Mouse (Mus musculus) stomach, embryonic 16.5 days (tissue): ENCODE data around the gene Ttc25. TPM values are rescaled to one million over a fixed set of nuclear protein-coding genes. Genes with fewer than 3 reads are reported as not detected.

Experiments used
- ATAC-seq: fragments of 200-750 bp; cut with Nextera tagmentation; 2 replicates; pipeline ENCODE4 v1.8.0; 2017; ENCODE audit warnings: moderate number of reproducible peaks, moderate TSS enrichment; ENCODE audit not compliant: insufficient read depth, low FRiP score
- H3K27ac ChIP-seq: fragments of 300-500 bp; sonication (generic); 2 replicates; pipeline ENCODE4 v1.5.1; 2014; ENCODE audit warnings: low read length
- H3K27me3 ChIP-seq: fragments of 300-500 bp; sonication (generic); 2 replicates; pipeline ENCODE4 v1.6.1; 2014; ENCODE audit warnings: low read length, control low read depth, mixed read lengths; ENCODE audit not compliant: control insufficient read depth, insufficient read depth
- H3K36me3 ChIP-seq: fragments of 300-500 bp; sonication (generic); 2 replicates; pipeline ENCODE4 v1.6.1; 2014; ENCODE audit warnings: low read length; ENCODE audit not compliant: control insufficient read depth, insufficient read depth
- H3K4me1 ChIP-seq: fragments of 300-500 bp; sonication (generic); 2 replicates; pipeline ENCODE4 v1.6.1; 2014; ENCODE audit warnings: low read length, control low read depth, mixed read lengths; ENCODE audit not compliant: control insufficient read depth, insufficient read depth
- H3K4me2 ChIP-seq: fragments of 300-500 bp; sonication (generic); 2 replicates; pipeline ENCODE4 v1.6.1; 2014; ENCODE audit warnings: low read depth, low read length, mixed read lengths
- H3K4me3 ChIP-seq: fragments of 300-500 bp; sonication (generic); replicated peaks from 2 replicates; pipeline ENCODE4 v1.5.1; 2014; ENCODE audit warnings: mild to moderate bottlenecking, low read length
- H3K9ac ChIP-seq: fragments of 300-500 bp; sonication (generic); 2 replicates; pipeline ENCODE4 v1.6.1; 2014; ENCODE audit warnings: low read length
- H3K9me3 ChIP-seq: fragments of 300-500 bp; sonication (generic); replicated peaks from 2 replicates; pipeline ENCODE4 v1.6.1; 2016; ENCODE audit warnings: low read length, control low read depth; ENCODE audit not compliant: control insufficient read depth
- WGBS: fragments of 180-500 bp; shearing (Covaris S2); extraction: QIAGEN DNeasy Blood & Tissue Kit; methylation state at CpG from one replicate; pipeline ENCODE4 v1.1.7; 2014; 5-methylcytosine and 5-hydroxymethylcytosine counted together
- polyA plus RNA-seq: library from polyadenylated mRNA; unstranded; fragments of >200 nt; fragmentation: Nextera tagmentation; extraction: Ambion mirVana; gene quantifications from 2 replicates; pipeline ENCODE4 v1.2.1, GENCODE M21; 2015

Ttc25 gene
- polyA plus RNA-seq, 1 experiment from 2014 or later, result 0.40 TPM

- Histone ChIP-seq H3K27me3 (no peaks in the 10 kb centered on the region), H3K27ac (no peak overlapping the region), H3K4me1 (peaks cover 9% of the 10 kb centered on the region), H3K36me3 (no peaks in the 10 kb centered on the region), H3K9ac (no peak overlapping the region), H3K4me2 (no peak overlapping the region), H3K4me3 (no peak overlapping the region), H3K9me3 (no peaks in the 10 kb centered on the region)
- no peak for ATAC-seq
- WGBS, result 33% methylated on average over 6 of the region's 6 CpGs
These were observed 4.4 kb upstream of the Ttc25 start for GRCm38 (mm10) chr11:100540966-100541365.

GRCm38 (mm10) chr11:100541577-100541976 lies 3.8 kb upstream of the Ttc25 start:
- no peak overlapping the region for H3K4me2 ChIP-seq
- no peaks in the 10 kb centered on the region for H3K27me3 ChIP-seq
- H3K9me3 ChIP-seq, result no peaks in the 10 kb centered on the region
- ATAC-seq, result no peak
- 81% methylated on average over 2 of the region's 2 CpGs for WGBS
- no peaks in the 10 kb centered on the region for H3K36me3 ChIP-seq
- H3K27ac ChIP-seq, result no peak overlapping the region
- no peak overlapping the region for H3K4me3 ChIP-seq
- H3K9ac ChIP-seq, result no peak overlapping the region
- peaks cover 10% of the 10 kb centered on the region for H3K4me1 ChIP-seq

GRCm38 (mm10) chr11:100545746-100546085 lies 309 bp downstream of the Ttc25 start:
- Histone ChIP-seq H3K27ac (peak overlapping the region; percentile 67; the same call in 1 of the 2 replicates), H3K4me1 (peaks cover 10% of the 10 kb centered on the region), H3K36me3 (no peaks in the 10 kb centered on the region), H3K9me3 (no peaks in the 10 kb centered on the region), H3K9ac (peak overlapping the region; percentile 74), H3K27me3 (no peaks in the 10 kb centered on the region), H3K4me3 (peak overlapping the region; percentile 53), H3K4me2 (peak overlapping the region; percentile 88)
- 25% methylated on average over 7 of the region's 7 CpGs for WGBS
- 0 out of 2 replicates have a peak, but pooled peaks have one; percentile 7 for ATAC-seq

GRCm38 (mm10) chr11:100546955-100547354 lies 1.5 kb downstream of the Ttc25 start:
- no peak for ATAC-seq

GRCm38 (mm10) chr11:100548141-100548540 lies 2.7 kb downstream of the Ttc25 start:
- 74% methylated on average over 6 of the region's 6 CpGs for WGBS
- ATAC-seq, result no peak

More at GRCm38 (mm10) chr11:100546955-100547354, 1.5 kb downstream of the Ttc25 start:
- Histone ChIP-seq H3K36me3 (no peaks in the 10 kb centered on the region), H3K9me3 (no peaks in the 10 kb centered on the region), H3K27ac (no peak overlapping the region), H3K27me3 (no peaks in the 10 kb centered on the region), H3K9ac (no peak overlapping the region), H3K4me2 (no peak overlapping the region), H3K4me1 (peaks cover 10% of the 10 kb centered on the region), H3K4me3 (no peak overlapping the region)
- WGBS, result 77% methylated on average over 6 of the region's 6 CpGs

GRCm38 (mm10) chr11:100549466-100549865 lies 4.1 kb downstream of the Ttc25 start:
- Histone ChIP-seq H3K9ac (no peak overlapping the region), H3K4me2 (no peak overlapping the region), H3K9me3 (no peaks in the 10 kb centered on the region), H3K36me3 (no peaks in the 10 kb centered on the region), H3K27ac (no peak overlapping the region), H3K4me3 (no peak overlapping the region), H3K4me1 (peaks cover 10% of the 10 kb centered on the region), H3K27me3 (no peaks in the 10 kb centered on the region)
- WGBS, result 67% methylated on average over 8 of the region's 8 CpGs
- no peak for ATAC-seq

More at GRCm38 (mm10) chr11:100548141-100548540, 2.7 kb downstream of the Ttc25 start:
- Histone ChIP-seq H3K27ac (no peak overlapping the region), H3K4me3 (no peak overlapping the region), H3K27me3 (no peaks in the 10 kb centered on the region), H3K4me1 (peaks cover 10% of the 10 kb centered on the region), H3K9me3 (no peaks in the 10 kb centered on the region), H3K9ac (no peak overlapping the region), H3K36me3 (no peaks in the 10 kb centered on the region), H3K4me2 (no peak overlapping the region)

GRCm38 (mm10) chr11:100550101-100550500 lies 4.7 kb downstream of the Ttc25 start:
- H3K9ac ChIP-seq, result no peak overlapping the region
- 68% methylated on average over 6 of the region's 6 CpGs for WGBS
- no peaks in the 10 kb centered on the region for H3K9me3 ChIP-seq
- no peaks in the 10 kb centered on the region for H3K27me3 ChIP-seq
- H3K27ac ChIP-seq, result no peak overlapping the region
- no peaks in the 10 kb centered on the region for H3K36me3 ChIP-seq
- no peak overlapping the region for H3K4me3 ChIP-seq
- no peak overlapping the region for H3K4me2 ChIP-seq
- no peak for ATAC-seq
- peaks cover 6% of the 10 kb centered on the region for H3K4me1 ChIP-seq

- no peaks in the 10 kb centered on the region for H3K4me1 ChIP-seq
- no peak overlapping the region for H3K4me2 ChIP-seq
- no peaks in the 10 kb centered on the region for H3K27me3 ChIP-seq
- no peak overlapping the region for H3K9ac ChIP-seq
- H3K4me3 ChIP-seq, result no peak overlapping the region
- WGBS, result 77% methylated on average over 4 of the region's 4 CpGs
- no peaks in the 10 kb centered on the region for H3K9me3 ChIP-seq
- no peak overlapping the region for H3K27ac ChIP-seq
- H3K36me3 ChIP-seq, result no peaks in the 10 kb centered on the region
- no peak for ATAC-seq
These were observed 7.4 kb downstream of the Ttc25 start for GRCm38 (mm10) chr11:100552842-100553241.

GRCm38 (mm10) chr11:100555583-100555982 lies 10.2 kb downstream of the Ttc25 start:
- Histone ChIP-seq H3K4me3 (no peak overlapping the region), H3K27ac (no peak overlapping the region), H3K9ac (peak overlapping the region; percentile 58; the same call in 1 of the 2 replicates), H3K27me3 (no peaks in the 10 kb centered on the region), H3K36me3 (no peaks in the 10 kb centered on the region), H3K4me1 (no peaks in the 10 kb centered on the region), H3K4me2 (peak overlapping the region; percentile 46), H3K9me3 (no peaks in the 10 kb centered on the region)
- WGBS, result 14% methylated on average over 11 of the region's 11 CpGs
- ATAC-seq, result peak; percentile 63; the same call in 1 of the 2 replicates

- no peak overlapping the region for H3K4me2 ChIP-seq
- no peaks in the 10 kb centered on the region for H3K9me3 ChIP-seq
- H3K27ac ChIP-seq, result no peak overlapping the region
- WGBS, result 62% methylated on average over 3 of the region's 3 CpGs
- ATAC-seq, result no peak
- H3K27me3 ChIP-seq, result no peaks in the 10 kb centered on the region
- H3K9ac ChIP-seq, result no peak overlapping the region
- no peak overlapping the region for H3K4me3 ChIP-seq
- no peaks in the 10 kb centered on the region for H3K4me1 ChIP-seq
- H3K36me3 ChIP-seq, result no peaks in the 10 kb centered on the region
These were observed 12.2 kb downstream of the Ttc25 start for GRCm38 (mm10) chr11:100557563-100557962.
